Mouse (Mus musculus): Measurements from ENCODE around the gene Cacna2d3.

- no peak for TF ChIP-seq CHD2 (IDR thresholded peaks at IDR 0.05; ENCODE audit: low read depth, low read length)
- no peak for TF ChIP-seq ZC3H11A (IDR thresholded peaks at IDR 0.05; ENCODE audit: borderline replicate concordance, low read depth, low read length)
Observed at GRCm38 (mm10) chr14:29269816-29270215, 451.8 kb downstream of the Cacna2d3 start.

All from ES-E14 (cell line).